Mouse (Mus musculus): ENCODE results near the gene A230072I06Rik. TPM values are rescaled to one million over a fixed set of nuclear protein-coding genes. Genes with fewer than 3 reads are reported as not detected.

Gene A230072I06Rik
- polyA plus RNA-seq, 1 experiment = not detected

DNA sequence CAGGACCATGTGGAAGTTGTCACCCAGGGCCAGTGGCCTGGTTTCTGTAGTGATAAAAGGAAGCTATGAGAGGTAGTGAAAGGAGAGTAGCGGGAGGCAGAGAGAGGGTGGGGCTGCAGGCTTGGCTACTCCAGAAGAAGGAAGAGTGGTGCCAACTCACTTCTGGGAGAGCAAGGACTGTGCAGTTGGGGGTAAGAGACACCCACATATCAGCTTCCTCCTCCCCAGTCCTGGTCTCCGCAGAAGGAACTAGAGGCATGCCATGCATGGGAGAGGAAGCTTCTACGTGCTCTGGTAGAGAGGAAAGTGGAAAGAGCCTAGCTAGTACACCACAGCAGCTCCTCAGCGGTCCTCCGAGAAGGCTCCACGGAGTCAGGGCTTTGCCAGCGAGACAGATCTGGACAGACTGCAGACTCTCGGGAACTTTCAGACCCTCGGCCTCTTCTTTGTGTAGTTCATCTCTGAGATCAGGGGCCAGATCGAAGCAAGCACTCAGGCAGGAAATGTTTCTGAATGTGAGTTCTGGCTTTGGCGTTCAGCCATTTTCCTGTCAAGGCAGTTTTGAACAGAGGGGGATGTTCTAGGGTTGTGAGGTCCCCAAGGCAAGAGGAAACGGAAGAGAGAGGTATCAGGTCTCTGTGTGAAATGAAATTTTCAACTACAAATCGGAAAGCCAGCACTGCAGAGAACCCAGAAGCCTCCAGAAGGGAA, 1.0 kb downstream of the A230072I06Rik start:
- Histone ChIP-seq H3K79me3 (ENCODE audit: low read depth) (no peaks in the 10 kb centered on the region), H3K36me3 (ENCODE audit: control insufficient read depth, insufficient read depth) (no peaks in the 10 kb centered on the region), H3ac (ENCODE audit: control insufficient read depth, insufficient read length, low read depth) (no peak overlapping the region), H3K79me2 (ENCODE audit: control insufficient read depth, insufficient read depth) (no peaks in the 10 kb centered on the region), H3K4me3 (ENCODE audit: insufficient read depth, poor library complexity, severe bottlenecking) (no peak overlapping the region), H3K27me3 (ENCODE audit: control insufficient read depth, insufficient read depth, insufficient read length) (peaks cover 8% of the 10 kb centered on the region)
- TF ChIP-seq USF1 (IDR thresholded peaks at IDR 0.05; ENCODE audit: low read depth) (no peak), FOSL1 (IDR thresholded peaks at IDR 0.05; ENCODE audit: insufficient read depth, low read length, poor library complexity, severe bottlenecking) (no peak), MAX (IDR thresholded peaks at IDR 0.05) (no peak), MYOG (IDR thresholded peaks at IDR 0.05; ENCODE audit: control insufficient read depth, extremely low read depth, insufficient read length) (no peak), MYOD1 (IDR thresholded peaks at IDR 0.05; ENCODE audit: control insufficient read depth, insufficient read length, low read depth) (no peak), CEBPB (IDR thresholded peaks at IDR 0.05; ENCODE audit: low read depth) (no peak), CTCF (IDR thresholded peaks at IDR 0.05; ENCODE audit: control insufficient read depth, insufficient read depth, insufficient read length) (no peak)

DNA sequence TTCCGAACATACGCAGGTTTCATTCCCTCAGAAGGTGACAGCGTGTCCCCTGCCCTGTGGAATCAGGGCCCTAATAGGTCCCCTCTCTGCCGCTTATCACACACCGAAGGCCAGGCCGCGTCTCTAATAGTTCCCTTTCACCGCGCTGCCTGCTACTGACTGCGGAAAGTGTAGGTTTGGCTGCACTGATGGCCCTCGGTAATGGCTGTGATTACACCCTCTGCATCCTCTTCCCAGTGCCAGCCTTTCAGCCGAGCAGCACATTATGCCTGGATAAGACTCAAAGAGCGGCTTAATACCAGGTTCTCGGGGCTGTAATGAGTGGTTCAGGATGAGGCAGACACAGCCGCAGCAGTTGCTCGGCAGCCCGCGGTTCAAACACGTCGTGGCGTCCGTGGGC, 3.5 kb downstream of the A230072I06Rik start:
- no peaks in the 10 kb centered on the region for H3K36me3 ChIP-seq (ENCODE audit: control insufficient read depth, insufficient read depth)
- H3K79me2 ChIP-seq (ENCODE audit: control insufficient read depth, insufficient read depth) = no peaks in the 10 kb centered on the region
- H3K79me3 ChIP-seq (ENCODE audit: low read depth) = no peaks in the 10 kb centered on the region
- H3K27me3 ChIP-seq (ENCODE audit: control insufficient read depth, insufficient read depth, insufficient read length) = peaks cover 8% of the 10 kb centered on the region
- no peak overlapping the region for H3ac ChIP-seq (ENCODE audit: control insufficient read depth, insufficient read length, low read depth)
- H3K4me3 ChIP-seq (ENCODE audit: insufficient read depth, poor library complexity, severe bottlenecking) = no peak overlapping the region
- no peak for TF ChIP-seq CEBPB (IDR thresholded peaks at IDR 0.05; ENCODE audit: low read depth)
- no peak for TF ChIP-seq MYOD1 (IDR thresholded peaks at IDR 0.05; ENCODE audit: control insufficient read depth, insufficient read length, low read depth)
- TF ChIP-seq MAX (IDR thresholded peaks at IDR 0.05) = no peak
- no peak for TF ChIP-seq FOSL1 (IDR thresholded peaks at IDR 0.05; ENCODE audit: insufficient read depth, low read length, poor library complexity, severe bottlenecking)
- no peak for TF ChIP-seq CTCF (IDR thresholded peaks at IDR 0.05; ENCODE audit: control insufficient read depth, insufficient read depth, insufficient read length)
- TF ChIP-seq MYOG (IDR thresholded peaks at IDR 0.05; ENCODE audit: control insufficient read depth, extremely low read depth, insufficient read length) = no peak
- TF ChIP-seq USF1 (IDR thresholded peaks at IDR 0.05; ENCODE audit: low read depth) = no peak

DNA sequence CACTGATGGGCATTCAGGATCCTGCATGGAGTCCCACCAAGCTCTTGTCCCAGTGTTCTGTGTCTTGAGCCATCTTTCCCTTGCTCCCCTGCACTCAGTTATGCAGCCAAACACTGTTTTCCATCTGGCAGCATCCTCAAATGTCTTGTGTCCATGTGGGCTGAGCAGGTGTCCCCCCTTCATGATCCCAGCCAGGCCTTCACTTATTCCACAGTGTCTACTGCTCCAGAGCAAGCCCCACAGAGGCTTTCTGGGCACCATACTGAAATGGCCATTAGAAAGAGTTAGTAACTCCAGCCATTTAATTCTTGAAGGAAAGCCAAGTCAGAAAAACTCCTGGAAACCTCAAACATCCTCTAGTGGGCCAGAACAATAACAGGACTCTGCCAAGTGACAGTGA, 11.9 kb downstream of the A230072I06Rik start:
- H3K36me3 ChIP-seq (ENCODE audit: control insufficient read depth, insufficient read depth) = no peaks in the 10 kb centered on the region
- TF ChIP-seq CTCF (IDR thresholded peaks at IDR 0.05; ENCODE audit: control insufficient read depth, insufficient read depth, insufficient read length) (no peak), MYOD1 (IDR thresholded peaks at IDR 0.05; ENCODE audit: control insufficient read depth, insufficient read length, low read depth) (no peak), MYOG (IDR thresholded peaks at IDR 0.05; ENCODE audit: control insufficient read depth, extremely low read depth, insufficient read length) (no peak), FOSL1 (IDR thresholded peaks at IDR 0.05; ENCODE audit: insufficient read depth, low read length, poor library complexity, severe bottlenecking) (no peak), MAX (IDR thresholded peaks at IDR 0.05) (no peak), USF1 (IDR thresholded peaks at IDR 0.05; ENCODE audit: low read depth) (no peak), CEBPB (IDR thresholded peaks at IDR 0.05; ENCODE audit: low read depth) (no peak)

DNA sequence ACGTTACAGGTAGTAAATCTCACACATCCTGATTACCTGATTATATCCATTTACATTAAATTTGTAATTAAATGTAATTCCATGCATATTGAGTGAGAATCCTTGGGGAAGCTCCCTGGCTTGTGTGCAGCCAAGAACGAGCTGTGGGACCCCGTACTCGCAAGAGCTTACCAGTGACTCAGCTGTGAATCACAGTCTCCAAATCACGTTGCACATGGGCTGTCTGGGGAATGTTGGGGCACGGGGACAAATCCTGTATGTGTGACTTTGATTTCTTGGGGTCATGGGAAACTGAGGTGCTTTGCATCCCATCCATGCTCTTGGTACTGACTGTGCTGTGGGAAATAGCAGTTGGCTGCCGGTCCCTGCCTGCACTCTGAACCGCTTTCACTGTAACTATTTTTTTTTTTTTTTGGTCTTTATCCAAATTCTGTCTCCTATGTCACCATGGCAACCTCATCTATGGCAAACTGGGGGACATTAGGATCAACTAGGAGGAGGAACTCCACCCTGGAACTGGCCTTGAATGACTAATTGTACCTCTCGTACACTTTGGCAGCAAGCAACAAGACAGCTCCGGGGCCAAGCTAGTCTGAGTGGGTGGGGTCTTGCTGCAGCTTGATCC, 19.8 kb downstream of the A230072I06Rik start:
- Histone ChIP-seq H3ac (ENCODE audit: control insufficient read depth, insufficient read length, low read depth) (no peak overlapping the region), H3K36me3 (ENCODE audit: control insufficient read depth, insufficient read depth) (no peaks in the 10 kb centered on the region), H3K27me3 (ENCODE audit: control insufficient read depth, insufficient read depth, insufficient read length) (no peaks in the 10 kb centered on the region), H3K79me3 (ENCODE audit: low read depth) (no peaks in the 10 kb centered on the region), H3K4me3 (ENCODE audit: insufficient read depth, poor library complexity, severe bottlenecking) (no peak overlapping the region), H3K79me2 (ENCODE audit: control insufficient read depth, insufficient read depth) (no peaks in the 10 kb centered on the region)
- no peak for TF ChIP-seq CEBPB (IDR thresholded peaks at IDR 0.05; ENCODE audit: low read depth)
- no peak for TF ChIP-seq MYOG (IDR thresholded peaks at IDR 0.05; ENCODE audit: control insufficient read depth, extremely low read depth, insufficient read length)
- no peak for TF ChIP-seq MYOD1 (IDR thresholded peaks at IDR 0.05; ENCODE audit: control insufficient read depth, insufficient read length, low read depth)
- no peak for TF ChIP-seq CTCF (IDR thresholded peaks at IDR 0.05; ENCODE audit: control insufficient read depth, insufficient read depth, insufficient read length)
- TF ChIP-seq MAX (IDR thresholded peaks at IDR 0.05) = no peak
- TF ChIP-seq FOSL1 (IDR thresholded peaks at IDR 0.05; ENCODE audit: insufficient read depth, low read length, poor library complexity, severe bottlenecking) = no peak
- TF ChIP-seq USF1 (IDR thresholded peaks at IDR 0.05; ENCODE audit: low read depth) = no peak

More for the DNA sequence above, 11.9 kb downstream of the A230072I06Rik start:
- H3K27me3 ChIP-seq (ENCODE audit: control insufficient read depth, insufficient read depth, insufficient read length) = no peaks in the 10 kb centered on the region
- no peaks in the 10 kb centered on the region for H3K79me3 ChIP-seq (ENCODE audit: low read depth)
- no peaks in the 10 kb centered on the region for H3K79me2 ChIP-seq (ENCODE audit: control insufficient read depth, insufficient read depth)
- H3ac ChIP-seq (ENCODE audit: control insufficient read depth, insufficient read length, low read depth) = no peak overlapping the region
- no peak overlapping the region for H3K4me3 ChIP-seq (ENCODE audit: insufficient read depth, poor library complexity, severe bottlenecking)

DNA sequence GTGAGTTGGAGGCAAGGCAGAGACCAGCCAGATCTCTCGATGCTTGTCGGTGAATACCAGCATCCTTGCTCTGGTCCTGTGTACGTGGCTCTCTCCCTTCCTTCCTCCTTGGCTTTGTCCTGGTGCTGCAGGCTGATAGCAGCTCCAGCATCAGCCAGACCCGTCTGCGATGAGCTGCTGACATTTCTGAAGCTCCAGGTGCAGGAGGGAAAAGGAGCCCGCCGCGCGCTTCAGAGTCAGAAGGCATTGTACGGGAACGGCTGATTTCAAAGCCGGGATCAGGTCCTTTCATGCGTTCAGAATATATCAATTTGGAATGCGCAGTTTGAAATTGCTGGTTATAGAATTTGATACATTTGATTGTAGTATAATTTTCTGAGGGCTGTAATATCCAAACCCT, 23.4 kb downstream of the A230072I06Rik start:
- Histone ChIP-seq H3K27me3 (ENCODE audit: control insufficient read depth, insufficient read depth, insufficient read length) (peaks cover 15% of the 10 kb centered on the region), H3K79me2 (ENCODE audit: control insufficient read depth, insufficient read depth) (no peaks in the 10 kb centered on the region), H3K79me3 (ENCODE audit: low read depth) (no peaks in the 10 kb centered on the region), H3K4me3 (ENCODE audit: insufficient read depth, poor library complexity, severe bottlenecking) (no peak overlapping the region), H3K36me3 (ENCODE audit: control insufficient read depth, insufficient read depth) (no peaks in the 10 kb centered on the region), H3ac (ENCODE audit: control insufficient read depth, insufficient read length, low read depth) (no peak overlapping the region)
- TF ChIP-seq CTCF (IDR thresholded peaks at IDR 0.05; ENCODE audit: control insufficient read depth, insufficient read depth, insufficient read length) = no peak
- no peak for TF ChIP-seq FOSL1 (IDR thresholded peaks at IDR 0.05; ENCODE audit: insufficient read depth, low read length, poor library complexity, severe bottlenecking)
- TF ChIP-seq USF1 (IDR thresholded peaks at IDR 0.05; ENCODE audit: low read depth) = no peak
- no peak for TF ChIP-seq CEBPB (IDR thresholded peaks at IDR 0.05; ENCODE audit: low read depth)
- TF ChIP-seq MYOG (IDR thresholded peaks at IDR 0.05; ENCODE audit: control insufficient read depth, extremely low read depth, insufficient read length) = no peak
- no peak for TF ChIP-seq MAX (IDR thresholded peaks at IDR 0.05)
- no peak for TF ChIP-seq MYOD1 (IDR thresholded peaks at IDR 0.05; ENCODE audit: control insufficient read depth, insufficient read length, low read depth)

Data from C2C12 (cell line).